In the genomic region with DNA sequence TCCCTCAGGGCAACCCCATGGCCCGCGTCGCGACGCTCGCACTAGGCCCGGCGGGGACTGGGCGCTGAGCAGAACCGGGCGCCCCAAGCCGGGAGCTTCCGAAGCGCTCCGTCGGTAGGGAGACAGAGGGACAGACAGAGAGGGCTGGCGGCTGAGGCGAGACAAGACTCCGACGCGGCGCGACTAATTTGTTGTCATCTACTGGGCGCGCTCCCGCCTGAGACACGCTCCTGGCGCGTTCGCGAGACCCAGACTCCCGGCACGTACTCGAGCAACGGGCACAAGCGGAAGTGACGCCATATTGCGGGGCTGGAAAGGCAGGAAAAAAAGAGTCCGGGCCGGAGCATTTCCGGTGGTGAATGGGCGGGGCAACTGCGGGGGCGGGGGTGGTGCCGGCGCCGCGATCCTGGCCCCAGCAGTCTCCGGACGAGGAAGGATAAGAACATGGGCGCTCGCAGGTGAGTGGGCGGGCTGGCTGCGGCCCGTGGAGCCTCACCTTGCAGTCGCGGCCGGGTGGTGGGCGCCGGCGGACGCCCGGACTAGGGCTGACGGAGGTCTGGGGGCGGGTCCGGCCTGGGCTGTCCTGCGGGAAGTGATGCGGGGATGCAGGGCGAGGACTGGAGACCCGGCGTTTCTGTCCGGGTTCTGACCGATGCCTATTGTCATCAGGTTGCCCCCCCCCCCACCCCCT, we compare ENCODE assay signal across 8 mouse cellular contexts. TPM values are rescaled to one million over a fixed set of nuclear protein-coding genes. Genes with fewer than 3 reads are reported as not detected.
DNase-seq lines count a peak whose midpoint lies in the region; ATAC-seq lines count a peak whose summit lies in the region.

A gene (minus strand): TSS at position 211 of the 691 bp plus-strand sequence.

- no peaks in the 10 kb centered on the region for H3K27me3 ChIP-seq in hindbrain, embryonic 15.5 days

- H3K4me2 ChIP-seq in hindbrain, embryonic 15.5 days = peak within 1 kb of the TSS; percentile 75

- H3K9ac ChIP-seq in hindbrain, embryonic 15.5 days = peak within 1 kb of the TSS; percentile 74

- H3K4me1 ChIP-seq in hindbrain, embryonic 15.5 days (replicated peaks) = peaks cover 42% of the 10 kb centered on the region

- H3K27ac ChIP-seq in hindbrain, embryonic 15.5 days (replicated peaks) = peak within 1 kb of the TSS; percentile 92

- 0% methylated on average over 73 of the region's 73 CpGs for WGBS in hindbrain, embryonic 15.5 days

- peak; percentile 96 for DNase-seq in T-cell, adult 2 months (ENCODE audit: low spot score)
- peak; percentile 96 to 97 for DNase-seq in cerebellum, postnatal 36 days
- DNase-seq in frontal cortex, postnatal 36 days (ENCODE audit: low spot score in 2 of 2) = peak; percentile 96 to 97
- DNase-seq in left cerebral cortex, adult 11 months (ENCODE audit: low spot score) = peak; percentile 91
- DNase-seq in lung, postnatal 4 days = peak; percentile 97
- peak; percentile 99 for DNase-seq in retina, postnatal 7 days (ENCODE audit: low read depth, low spot score)
- peak; percentile 85 for DNase-seq in urinary bladder, adult 2 months (ENCODE audit: low spot score)

- peak within 1 kb of the TSS; percentile 61 for H3K4me3 ChIP-seq in hindbrain, embryonic 15.5 days

- peaks cover 7% of the 10 kb centered on the region; the same call in 1 of the 2 replicates for H3K36me3 ChIP-seq in hindbrain, embryonic 15.5 days

- peak; percentile 96 for ATAC-seq in hindbrain, embryonic 15.5 days (ENCODE audit: low FRiP score, low read depth)

- no peaks in the 10 kb centered on the region for H3K9me3 ChIP-seq in hindbrain, embryonic 15.5 days

RNA-seq across cellular contexts. Expression of the gene that starts here (rescaled TPM):
- polyA plus RNA-seq in hindbrain, embryonic 15.5 days (2015; fragmentation: Nextera tagmentation; extraction: Ambion mirVana) = 13.0 and 13.6 TPM in 2 replicates
- 23.4 and 24.5 TPM in 2 replicates for polyA plus RNA-seq in urinary bladder, adult 2 months (2012; rRNA removed)

Comparison
In these comparisons a context has a peak if more than half of its experiments do, and no peak if none do; other contexts are left out.
1. Peak in every context shown above with its lines: DNase-seq, ATAC-seq, H3K4me3 ChIP-seq and H3K27ac ChIP-seq.